Mouse (Mus musculus) ovary, postnatal 36 days (tissue): Measurements from ENCODE around the gene Mark3.

ENCODE experiments used
- DNase-seq: peaks from one replicate; pipeline ENCODE4 v3.0.0; 2022; ENCODE audit warnings: low spot score, mixed read lengths

Gene Mark3

DNA sequence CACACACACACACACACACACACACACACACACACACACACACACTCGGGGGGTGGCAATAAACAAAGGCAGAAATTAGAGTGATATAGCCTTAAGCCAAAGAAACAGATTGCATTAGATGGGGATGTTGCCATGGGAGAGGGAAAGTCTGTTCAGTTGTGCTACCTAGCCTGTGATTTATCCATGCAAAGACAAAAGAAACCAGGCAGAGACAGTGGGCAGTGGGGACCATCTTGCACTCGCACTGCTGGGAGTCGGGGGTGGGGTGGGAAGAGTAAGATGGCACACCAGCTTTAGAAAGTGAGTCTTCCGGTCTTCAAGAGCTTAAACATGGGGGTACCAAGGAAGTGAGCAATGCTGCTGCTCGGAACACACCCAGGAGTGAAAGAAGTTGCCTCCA is 14.0 kb upstream of the Mark3 start:
- no peak for DNase-seq

DNA sequence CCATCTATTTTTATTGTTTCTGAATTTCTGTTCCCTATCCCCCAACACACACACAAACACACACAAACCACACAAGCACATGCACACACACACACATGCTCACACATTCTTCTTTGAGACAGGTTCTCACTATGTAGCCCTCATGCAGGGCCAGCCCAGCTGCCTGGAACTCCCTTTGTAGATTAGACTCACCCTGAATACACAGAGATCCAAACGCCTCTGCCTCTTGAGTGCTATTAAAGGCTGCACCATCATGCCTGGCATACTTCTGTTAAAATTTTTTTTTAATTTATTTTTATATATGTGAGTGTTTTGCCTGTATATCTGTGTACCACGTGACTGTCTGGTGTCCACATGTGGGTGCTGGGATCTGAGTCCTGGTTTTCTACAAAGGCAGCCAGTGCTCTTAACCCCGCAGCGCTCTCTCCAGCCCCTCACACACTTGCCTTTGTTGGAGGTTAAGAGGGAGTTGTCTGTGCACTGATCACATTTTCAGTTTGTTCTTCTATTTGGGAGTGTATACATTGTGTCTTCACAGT is 12.0 kb upstream of the Mark3 start:
- DNase-seq, result no peak

DNA sequence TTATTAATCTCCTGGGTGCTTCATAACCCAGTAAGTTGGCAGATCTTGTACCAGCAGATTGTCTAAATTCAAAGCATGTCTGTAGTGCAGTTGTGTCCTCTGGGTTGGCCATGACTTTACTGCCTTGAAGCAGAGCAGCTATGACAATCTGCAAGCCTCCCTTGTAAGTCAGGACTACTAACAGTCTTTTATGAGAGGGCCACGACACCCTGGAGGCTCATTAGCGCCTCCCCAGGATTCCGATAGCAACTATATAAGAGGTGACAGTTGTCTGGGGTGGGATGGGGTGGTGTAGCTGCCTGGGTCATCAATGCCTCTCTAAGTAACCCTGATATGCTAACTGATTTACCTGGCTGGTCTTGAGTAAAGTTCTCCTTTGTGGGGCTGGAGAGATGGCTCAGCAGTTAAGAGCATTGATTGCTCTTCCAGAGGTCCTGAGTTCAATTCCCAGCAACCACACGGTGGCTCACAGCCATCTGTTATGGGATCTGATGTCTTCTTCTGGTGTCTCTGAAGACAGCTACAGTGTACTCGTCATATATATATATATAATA is 11.2 kb upstream of the Mark3 start:
- no peak for DNase-seq

DNA sequence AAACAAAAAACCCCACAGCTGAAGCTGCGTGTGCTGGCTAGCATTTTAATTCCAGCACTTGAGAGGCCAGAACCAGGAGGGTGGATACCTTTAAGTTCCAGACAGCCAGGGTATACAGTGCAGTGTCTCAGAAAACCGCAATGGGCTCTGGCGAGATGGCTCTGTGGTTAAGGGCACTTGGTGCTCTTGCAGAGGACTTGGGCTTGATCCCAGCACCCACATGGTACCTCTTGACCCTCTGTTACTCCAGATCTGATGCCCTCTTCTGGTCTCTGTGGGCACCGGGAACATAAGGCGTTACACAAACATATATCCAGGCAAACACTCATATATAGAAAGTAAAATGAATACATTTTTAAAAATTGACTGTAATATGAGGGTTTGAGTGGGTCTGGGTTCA is 9.0 kb upstream of the Mark3 start:
- no peak for DNase-seq

DNA sequence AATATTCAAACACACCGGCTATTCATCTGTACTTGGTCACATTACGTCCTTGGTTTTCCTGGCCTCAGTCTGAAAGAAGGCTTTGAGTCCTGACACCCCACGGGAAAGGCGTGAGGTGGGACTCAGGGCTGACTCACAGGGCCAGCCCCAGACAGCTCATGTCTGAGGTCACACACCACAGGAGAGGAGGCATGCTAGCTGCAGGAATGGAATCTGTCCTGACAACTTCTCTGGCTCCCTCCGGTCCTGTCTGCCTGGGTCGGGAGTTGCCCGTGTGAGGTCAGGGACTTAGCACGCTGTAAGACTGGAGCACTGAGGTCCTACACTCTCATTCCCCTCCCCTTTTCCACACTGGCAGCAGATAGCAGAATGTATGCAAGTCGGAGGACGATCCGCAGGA is 5.5 kb upstream of the Mark3 start:
- no peak for DNase-seq

DNA sequence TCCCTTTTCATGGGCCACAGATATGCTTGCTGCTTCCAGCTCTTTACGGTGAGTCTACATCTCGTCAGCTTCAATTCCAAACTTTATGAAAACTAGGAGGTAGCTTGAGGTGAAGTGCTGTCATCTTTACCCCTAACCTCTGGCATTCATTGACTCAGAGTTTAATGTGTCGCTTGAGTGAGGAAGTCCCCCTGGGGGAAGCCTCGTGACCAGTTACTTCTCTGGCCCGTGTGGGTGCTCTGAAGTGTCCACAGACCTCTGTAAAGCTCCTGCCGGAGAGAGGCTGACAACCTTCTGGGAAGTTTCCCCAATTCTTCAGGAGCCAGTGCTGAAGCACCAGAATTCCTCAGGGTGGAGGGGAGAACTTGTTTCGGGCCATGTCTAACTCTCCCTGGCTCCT is 1.9 kb upstream of the Mark3 start:
- no peak for DNase-seq

DNA sequence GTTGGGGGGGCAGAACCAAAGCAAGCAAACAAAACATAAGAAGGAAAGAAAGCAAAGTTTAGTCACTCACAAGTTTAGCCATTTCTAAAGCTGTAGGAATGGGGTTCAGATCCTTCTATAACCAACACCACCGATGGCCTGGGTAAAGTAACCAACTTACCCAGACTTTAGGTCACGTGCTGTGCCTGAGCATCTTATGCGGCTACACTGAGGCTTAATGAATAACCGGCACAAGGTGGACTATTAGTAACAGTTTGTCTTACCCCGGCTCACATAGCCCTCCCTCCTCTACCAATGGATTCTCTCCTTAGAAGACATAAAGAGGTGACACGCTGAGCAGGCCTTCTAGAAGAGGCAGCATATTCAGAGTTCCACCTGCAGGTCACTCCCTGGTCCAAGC is 1.0 kb upstream of the Mark3 start:
- DNase-seq, result no peak

DNA sequence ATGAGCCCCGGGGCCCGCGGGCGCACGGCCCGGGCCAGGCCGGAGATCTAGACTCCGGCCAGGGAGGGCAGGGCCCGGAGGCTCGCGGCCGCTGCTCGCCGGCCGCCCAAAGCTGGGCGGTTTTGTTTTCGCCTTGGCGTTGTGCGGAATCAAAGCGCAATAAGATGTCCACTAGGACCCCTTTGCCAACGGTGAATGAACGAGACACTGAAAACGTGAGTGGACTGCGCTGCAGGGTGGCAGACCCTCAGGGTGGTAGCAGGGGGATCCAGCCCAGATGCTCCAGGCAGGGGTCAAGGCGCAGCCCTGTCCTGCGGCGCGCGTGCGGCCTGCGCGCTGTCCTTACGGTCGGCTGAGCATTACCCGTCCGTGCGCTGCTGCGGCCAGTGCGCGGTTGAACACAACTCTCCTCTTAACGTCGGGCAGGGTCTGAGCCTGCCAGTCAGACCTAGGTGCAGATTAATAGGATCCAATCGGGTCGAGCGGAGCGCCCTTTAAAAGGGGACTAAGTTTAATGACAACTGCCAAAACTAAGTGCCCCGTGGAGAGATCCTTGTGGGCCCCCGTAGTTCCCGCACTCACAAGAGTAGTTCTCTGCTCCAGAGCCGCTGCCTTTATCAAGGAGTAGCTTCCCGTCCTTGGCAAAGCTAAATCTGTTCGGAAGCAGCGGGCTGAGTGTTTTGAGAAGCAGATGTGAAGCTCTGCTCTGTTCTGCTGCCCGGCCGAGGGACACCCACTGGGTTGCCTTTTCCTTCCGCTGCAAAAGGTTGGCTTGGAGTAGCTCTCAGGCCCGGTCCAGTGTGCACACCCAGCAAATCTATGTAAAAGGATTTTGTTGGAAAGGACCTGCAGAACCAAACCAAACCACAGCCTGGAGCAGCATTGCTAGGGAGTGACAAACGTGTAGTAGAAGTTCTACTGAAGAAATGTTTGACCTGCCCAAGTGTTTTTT is 840 bp downstream of the Mark3 start:
- peak; percentile 45 for DNase-seq

DNA sequence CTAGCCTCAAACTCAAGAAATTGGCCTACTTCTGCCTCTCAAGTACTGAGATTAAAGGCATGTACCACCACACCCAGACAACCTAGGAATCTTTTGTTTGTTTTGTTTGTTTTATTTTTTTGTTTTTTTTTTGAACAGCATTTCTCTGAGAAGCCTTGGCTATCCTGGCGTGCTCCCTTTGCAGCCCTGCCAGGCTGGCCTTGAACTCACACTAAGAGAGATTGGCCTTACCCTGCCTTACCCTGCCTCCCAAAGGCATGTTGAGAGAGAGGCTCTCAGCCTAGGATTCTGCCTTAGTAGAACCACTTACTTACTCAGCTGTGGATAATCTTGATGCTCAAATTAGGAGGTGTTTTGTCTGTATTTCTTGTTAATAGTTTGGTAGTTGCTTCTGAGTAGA is 8.7 kb downstream of the Mark3 start:
- no peak for DNase-seq

DNA sequence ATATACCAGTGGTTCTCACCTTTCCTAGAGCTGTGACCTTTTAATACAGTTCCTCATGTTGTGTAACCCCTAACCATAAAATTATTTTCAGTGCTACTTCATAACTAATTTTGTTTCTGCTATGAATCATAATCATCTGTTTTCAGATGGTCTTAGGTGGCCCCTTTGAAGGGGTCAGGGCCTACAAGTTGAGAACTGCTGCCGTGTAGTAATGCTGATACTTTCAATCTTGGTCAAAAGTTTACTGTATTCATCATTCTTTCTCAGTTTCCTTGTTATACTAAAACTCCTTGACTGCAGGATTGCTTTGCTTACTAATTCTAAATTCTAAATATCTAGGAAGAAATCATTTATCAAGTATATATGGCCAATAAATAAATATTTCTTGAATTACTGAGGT is 10.1 kb downstream of the Mark3 start:
- no peak for DNase-seq

DNA sequence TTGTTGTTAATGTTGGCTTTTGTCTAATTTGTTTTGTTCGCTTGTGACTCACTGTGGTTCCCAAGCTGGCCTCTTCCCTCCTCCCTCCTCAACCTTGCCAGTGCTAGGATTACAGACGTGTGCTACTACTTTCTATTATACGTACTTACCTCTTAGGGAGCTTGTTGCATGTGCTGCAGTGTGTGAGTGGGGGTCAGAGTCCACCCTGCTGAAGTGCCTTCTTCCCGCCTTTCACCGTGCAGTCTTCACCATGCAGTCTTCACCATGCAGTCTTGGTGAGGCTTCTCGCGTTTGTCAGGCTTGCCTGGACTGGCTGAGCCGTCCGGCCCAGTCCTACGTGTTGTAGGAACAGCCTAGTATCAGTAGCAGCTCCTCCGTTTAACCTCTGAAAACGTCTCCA is 12.9 kb downstream of the Mark3 start:
- no peak for DNase-seq

DNA sequence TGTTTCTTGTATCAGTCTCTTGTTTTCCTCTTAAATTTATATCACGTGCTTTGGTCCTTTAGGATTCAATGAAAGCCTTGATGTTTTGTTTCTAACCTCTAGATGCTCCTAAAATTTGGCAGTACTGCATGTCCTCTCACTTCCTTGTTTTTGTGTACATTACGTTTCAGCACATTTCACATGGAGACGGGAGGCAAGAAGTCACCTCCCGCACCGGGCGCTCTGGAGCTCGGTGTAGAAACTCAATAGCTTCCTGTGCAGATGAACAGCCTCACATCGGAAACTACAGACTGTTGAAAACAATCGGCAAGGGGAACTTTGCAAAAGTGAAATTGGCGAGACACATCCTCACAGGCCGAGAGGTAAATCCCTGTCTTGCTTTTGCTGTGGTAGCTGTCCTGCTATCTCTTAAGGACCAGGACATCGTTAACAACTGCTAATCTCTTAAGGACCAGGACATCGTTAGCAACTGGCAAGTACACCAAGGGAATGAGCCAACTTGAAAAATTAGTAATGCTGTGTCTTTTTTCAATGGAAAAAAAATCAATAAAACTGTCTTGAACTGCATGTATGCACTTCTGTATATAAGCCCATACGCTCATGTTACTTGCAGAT is 18.2 kb downstream of the Mark3 start:
- DNase-seq, result no peak

DNA sequence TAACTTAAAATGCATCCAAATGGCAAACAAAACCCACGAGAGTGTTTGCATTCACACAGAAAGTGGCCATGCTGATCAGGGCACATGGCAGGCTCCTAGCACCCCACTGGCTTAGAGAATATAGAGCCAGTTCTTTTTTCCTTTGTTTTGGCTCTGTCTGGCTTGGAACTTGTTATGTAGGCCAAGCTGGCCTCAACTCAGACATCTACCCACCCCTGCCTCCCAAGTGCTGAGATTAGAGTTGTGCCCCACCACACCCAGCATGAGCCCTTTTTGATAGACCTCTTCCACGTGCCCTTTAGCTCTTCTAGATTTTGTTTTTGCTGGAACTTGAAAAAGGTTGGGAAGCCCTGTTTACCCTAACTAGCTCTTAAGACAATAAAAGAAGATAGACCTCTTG is 19.5 kb downstream of the Mark3 start:
- no peak for DNase-seq

DNA sequence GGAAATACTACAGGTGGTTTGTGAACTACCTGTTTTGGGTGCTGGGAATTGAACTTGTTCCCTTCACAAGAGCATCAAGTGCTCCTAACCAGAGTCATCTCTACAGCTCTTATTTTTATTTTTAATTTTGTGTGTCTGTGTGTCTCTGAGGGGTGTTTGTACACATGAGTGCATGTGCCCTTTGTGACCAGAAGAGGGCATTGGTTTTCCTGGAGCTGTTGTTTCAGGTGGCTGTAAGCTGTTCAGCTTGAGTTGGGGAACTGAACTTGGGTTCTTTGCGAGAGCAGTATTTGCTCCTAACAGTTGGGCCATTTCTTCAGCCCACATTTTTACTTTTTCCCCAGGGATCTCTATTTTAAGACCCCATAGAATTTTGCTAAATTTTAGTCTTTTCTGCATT is 23.0 kb downstream of the Mark3 start:
- DNase-seq, result no peak

DNA sequence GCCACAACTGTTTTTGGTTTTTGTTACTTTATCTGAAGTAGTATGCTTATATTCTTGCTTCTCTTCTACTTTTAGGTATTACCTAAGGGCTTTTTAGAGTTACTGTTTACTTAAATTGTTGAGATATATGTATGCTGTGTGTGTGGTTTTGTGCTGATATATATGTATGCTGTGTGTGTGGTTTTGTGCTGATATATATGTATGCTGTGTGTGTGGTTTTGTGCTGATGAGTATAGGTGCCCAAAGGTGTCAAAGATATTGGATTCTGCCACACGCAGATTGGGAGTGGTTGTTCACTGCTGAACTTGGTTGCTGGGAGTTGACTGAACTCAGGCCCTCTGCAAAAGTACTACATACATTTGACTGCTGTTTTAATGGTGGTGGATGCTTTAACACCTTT is 24.6 kb downstream of the Mark3 start:
- no peak for DNase-seq

DNA sequence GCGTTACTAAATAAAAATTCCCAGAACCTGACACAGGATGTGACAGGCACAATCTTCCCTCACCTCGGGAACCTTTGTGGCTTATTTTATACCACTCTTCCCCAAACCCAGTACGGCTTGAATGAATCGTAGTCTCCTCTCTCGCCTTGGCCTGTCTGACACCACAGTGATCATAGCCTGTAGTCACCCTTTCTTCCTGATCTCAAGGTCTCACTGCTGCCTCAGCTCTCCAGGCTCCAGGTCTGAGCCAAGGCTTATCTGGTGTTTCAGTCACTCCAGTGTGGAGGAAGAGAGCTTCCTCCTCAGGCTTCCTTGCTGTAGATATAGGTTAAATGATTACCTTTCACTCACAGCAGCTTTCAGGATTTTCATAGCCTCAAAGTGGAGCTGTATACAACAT is 25.3 kb downstream of the Mark3 start:
- no peak for DNase-seq

DNA sequence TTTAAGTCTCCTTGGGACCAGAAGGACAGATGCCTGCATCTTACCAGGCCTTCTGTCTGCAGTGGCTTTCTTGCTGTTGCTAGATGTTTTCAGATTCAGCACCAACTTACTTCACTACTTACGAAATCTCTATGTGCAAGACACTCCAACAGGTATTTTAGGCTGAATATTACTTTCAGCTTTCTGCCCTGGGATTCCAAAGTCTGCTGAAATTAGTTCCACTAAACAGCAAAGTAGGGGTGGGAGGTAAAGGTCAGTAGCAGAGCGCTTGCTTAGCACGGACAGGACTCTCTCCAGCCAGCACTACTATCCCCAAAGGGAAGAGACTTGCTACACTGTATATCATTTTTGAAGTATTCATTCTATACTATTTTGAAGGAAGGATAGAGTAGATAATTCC is 29.5 kb downstream of the Mark3 start:
- DNase-seq, result no peak

DNA sequence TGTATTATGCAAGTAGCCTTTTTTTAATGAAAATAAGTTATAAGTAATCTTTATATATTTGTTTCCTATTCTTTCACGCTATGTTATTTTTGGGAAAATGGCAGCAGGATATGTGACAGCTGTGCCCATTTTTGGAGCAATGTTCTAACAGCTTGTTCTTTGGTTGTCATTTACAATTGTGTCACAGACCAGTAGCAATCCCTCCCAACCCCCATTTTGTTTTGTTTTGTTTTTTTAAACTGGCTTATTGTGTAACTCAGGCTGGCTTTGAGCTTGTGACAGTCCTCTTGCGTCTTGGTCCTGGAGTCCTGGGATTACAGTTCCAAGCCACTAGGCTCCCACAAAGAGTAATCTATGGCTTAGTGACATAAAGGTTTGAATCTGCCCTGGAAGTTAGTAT is 31.3 kb downstream of the Mark3 start:
- DNase-seq, result no peak

DNA sequence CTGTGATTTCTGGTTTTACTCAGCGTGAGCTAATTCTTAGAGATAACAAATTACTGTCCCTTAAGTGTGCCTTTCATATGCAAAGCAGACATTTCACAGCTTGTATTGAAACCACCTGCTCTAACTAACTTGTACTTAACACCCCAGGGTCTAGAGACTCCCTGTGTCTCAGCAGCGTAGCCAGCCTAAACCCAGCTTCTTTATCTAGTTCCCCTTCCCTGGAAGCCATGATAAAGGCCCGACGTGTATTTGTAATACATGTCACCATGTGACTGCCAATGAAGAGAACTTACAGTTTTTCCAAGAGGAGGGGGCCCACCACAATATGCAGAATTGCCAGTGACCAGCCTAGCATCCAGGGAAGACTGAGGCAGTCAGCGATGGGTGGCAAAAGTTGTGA is 33.7 kb downstream of the Mark3 start:
- DNase-seq, result no peak

DNA sequence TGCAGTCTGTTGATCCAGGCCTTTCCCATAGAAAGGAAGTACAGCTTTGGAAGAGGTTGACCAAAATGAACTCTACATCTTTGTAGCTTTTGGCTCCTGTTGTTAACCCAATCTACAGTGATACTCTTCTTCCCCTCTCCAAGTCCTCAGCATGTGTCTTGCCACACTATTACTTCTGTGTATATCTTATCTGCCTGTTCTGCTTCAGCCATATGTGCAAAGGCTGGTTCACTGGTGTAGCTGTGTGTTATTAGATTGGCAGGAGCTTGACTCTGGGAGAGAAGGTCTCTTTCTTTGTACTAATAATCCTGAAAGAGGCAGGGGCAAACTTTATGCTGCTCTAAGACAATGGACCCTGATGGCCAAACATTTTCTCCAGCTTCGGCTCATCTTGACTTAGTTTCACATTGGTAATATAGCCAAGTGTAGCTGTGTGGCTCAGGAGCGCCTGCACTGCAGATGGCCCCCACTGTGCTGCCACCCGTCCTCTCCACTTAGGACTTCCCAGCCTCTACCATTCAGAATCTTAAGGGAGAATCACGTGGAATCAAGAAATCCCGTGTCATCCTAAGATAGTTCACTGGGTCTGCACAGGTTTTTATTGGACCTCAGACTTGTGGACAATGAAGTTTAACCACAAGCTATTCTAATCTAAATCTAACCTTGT is 40.3 kb downstream of the Mark3 start:
- DNase-seq, result no peak

DNA sequence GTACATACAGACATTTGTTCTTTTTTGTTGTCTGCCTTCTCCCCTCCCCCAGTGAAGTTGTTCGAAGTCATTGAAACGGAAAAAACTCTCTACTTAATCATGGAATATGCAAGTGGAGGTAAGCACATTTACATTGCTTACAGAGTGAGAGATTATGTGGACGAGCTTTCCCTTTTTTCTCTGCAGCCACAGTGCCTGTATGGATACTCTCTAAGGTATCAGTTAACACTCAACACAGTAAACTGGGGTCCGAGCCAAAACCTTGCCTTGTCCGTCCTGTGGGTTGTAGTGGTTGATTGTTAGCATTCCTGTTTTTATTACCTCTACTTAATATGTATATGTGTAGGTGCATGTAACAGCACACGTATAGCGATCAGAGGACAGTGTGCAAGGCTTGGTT is 43.9 kb downstream of the Mark3 start:
- DNase-seq, result no peak

DNA sequence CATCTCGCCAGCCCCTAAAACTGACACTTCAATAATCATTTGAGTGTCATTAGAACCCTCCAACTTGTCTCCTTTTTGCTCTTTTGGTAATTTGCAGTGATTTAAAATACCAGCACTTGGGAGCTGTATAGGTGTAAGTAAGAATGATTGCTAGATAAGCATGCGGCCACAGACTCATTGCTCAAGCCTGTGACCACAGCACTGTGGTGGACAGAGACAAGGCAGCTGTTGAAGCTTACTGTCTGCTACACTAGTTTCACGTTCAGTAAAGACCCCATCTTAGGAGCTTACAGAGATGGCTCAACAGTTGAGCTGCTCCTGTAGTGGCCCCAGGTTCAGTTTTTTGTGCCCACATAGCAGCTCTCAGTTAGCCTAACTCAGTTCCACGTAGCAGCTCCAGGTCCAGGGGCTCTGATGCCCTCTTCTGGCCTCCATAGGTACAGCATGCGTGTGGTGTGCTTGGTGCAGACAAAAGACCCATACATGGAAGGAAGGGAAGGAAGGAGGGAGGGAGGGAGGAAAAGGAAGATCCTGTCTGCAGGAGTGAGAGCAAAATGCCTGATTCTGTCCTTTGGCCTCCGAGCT is 73.8 kb downstream of the Mark3 start:
- DNase-seq, result peak; percentile 62
